Mouse (Mus musculus) kidney, embryonic 16.5 days (tissue): ENCODE measurements around the gene Tenm3. TPM values are rescaled to one million over a fixed set of nuclear protein-coding genes. Genes with fewer than 3 reads are reported as not detected.

Source experiments
- ATAC-seq: fragments of 200-750 bp; cut with Nextera tagmentation; 2 replicates; pipeline ENCODE4 v1.8.0; 2017; ENCODE audit warnings: moderate TSS enrichment; ENCODE audit not compliant: low FRiP score, low TSS enrichment
- H3K27ac ChIP-seq: fragments of 300-500 bp; sonication (generic); 2 replicates; pipeline ENCODE4 v1.5.1; 2014; ENCODE audit warnings: low read length
- H3K27me3 ChIP-seq: fragments of 300-500 bp; sonication (generic); 2 replicates; pipeline ENCODE4 v1.6.1; 2014; ENCODE audit warnings: low read length, control low read depth, mixed read lengths; ENCODE audit not compliant: insufficient read depth
- H3K36me3 ChIP-seq: fragments of 300-500 bp; sonication (generic); 2 replicates; pipeline ENCODE4 v1.6.1; 2014; ENCODE audit warnings: low read length, control low read depth, mixed read lengths; ENCODE audit not compliant: insufficient read depth
- H3K4me1 ChIP-seq: fragments of 300-500 bp; sonication (generic); 2 replicates; pipeline ENCODE4 v1.6.1; 2014; ENCODE audit warnings: low read length, control low read depth, mixed read lengths; ENCODE audit not compliant: insufficient read depth
- H3K4me2 ChIP-seq: fragments of 300-500 bp; sonication (generic); replicated peaks from 2 replicates; pipeline ENCODE4 v1.6.1; 2014; ENCODE audit warnings: low read depth, low read length
- H3K4me3 ChIP-seq: fragments of 300-500 bp; sonication (generic); 2 replicates; pipeline ENCODE4 v1.5.1; 2014; ENCODE audit warnings: mild to moderate bottlenecking, low read length
- H3K9ac ChIP-seq: fragments of 300-500 bp; sonication (generic); replicated peaks from 2 replicates; pipeline ENCODE4 v1.6.1; 2014; ENCODE audit warnings: low read length
- H3K9me3 ChIP-seq: fragments of 300-500 bp; sonication (generic); 2 replicates; pipeline ENCODE4 v1.6.1; 2016; ENCODE audit warnings: low read length, control low read depth
- WGBS: fragments of 180-500 bp; shearing (Covaris S2); extraction: QIAGEN DNeasy Blood & Tissue Kit; methylation state at CpG from one replicate; pipeline ENCODE4 v1.1.7; 2014; 5-methylcytosine and 5-hydroxymethylcytosine counted together
- polyA plus RNA-seq: library from polyadenylated mRNA; unstranded; fragments of >200 nt; fragmentation: Nextera tagmentation; extraction: Ambion mirVana; gene quantifications from 2 replicates; pipeline ENCODE4 v1.2.1, GENCODE M21; 2015

The Tenm3 gene
- polyA plus RNA-seq, 1 experiment from 2014 or later, result 20.3 TPM

- Histone ChIP-seq H3K9ac (peak overlapping the region; percentile 85), H3K27me3 (no peaks in the 10 kb centered on the region), H3K27ac (peak overlapping the region; percentile 88), H3K4me2 (peak overlapping the region; percentile 78), H3K9me3 (no peaks in the 10 kb centered on the region), H3K4me3 (peak overlapping the region; percentile 62), H3K36me3 (no peaks in the 10 kb centered on the region), H3K4me1 (peaks cover 11% of the 10 kb centered on the region)
- under 1% methylated on average over 84 of the region's 86 CpGs for WGBS
- peak; percentile 98 for ATAC-seq
Observed at GRCm38 (mm10) chr8:48554762-48555545, 288.8 kb downstream of the Tenm3 start.

- no peak for ATAC-seq
- Histone ChIP-seq H3K27ac (0 out of 2 replicates have a peak overlapping the region, but pooled peaks have one; percentile 32), H3K9me3 (no peaks in the 10 kb centered on the region), H3K4me3 (peak overlapping the region; percentile 62), H3K36me3 (no peaks in the 10 kb centered on the region), H3K27me3 (no peaks in the 10 kb centered on the region), H3K4me2 (peak overlapping the region; percentile 78), H3K4me1 (peaks cover 16% of the 10 kb centered on the region), H3K9ac (peak overlapping the region; percentile 57)
- WGBS, result 2% methylated on average over 9 of the region's 9 CpGs
Observed at GRCm38 (mm10) chr8:48553791-48554288, 289.9 kb downstream of the Tenm3 start.

- no peak for ATAC-seq
- WGBS, result 67% methylated on average over 2 of the region's 2 CpGs
- H3K27ac ChIP-seq, result no peak overlapping the region
- no peak overlapping the region for H3K4me2 ChIP-seq
- H3K4me1 ChIP-seq, result peaks cover 16% of the 10 kb centered on the region
- H3K27me3 ChIP-seq, result no peaks in the 10 kb centered on the region
- no peak overlapping the region for H3K4me3 ChIP-seq
- H3K9me3 ChIP-seq, result no peaks in the 10 kb centered on the region
- no peaks in the 10 kb centered on the region for H3K36me3 ChIP-seq
- H3K9ac ChIP-seq, result no peak overlapping the region
Observed at GRCm38 (mm10) chr8:48552306-48552705, 291.4 kb downstream of the Tenm3 start.

GRCm38 (mm10) chr8:48551370-48551769, 292.4 kb downstream of the Tenm3 start:
- H3K36me3 ChIP-seq, result peaks cover 4% of the 10 kb centered on the region; the same call in 1 of the 2 replicates
- no peaks in the 10 kb centered on the region for H3K9me3 ChIP-seq
- no peak overlapping the region for H3K4me2 ChIP-seq
- no peak overlapping the region for H3K9ac ChIP-seq
- no peak for ATAC-seq
- no peaks in the 10 kb centered on the region for H3K27me3 ChIP-seq
- no peak overlapping the region for H3K27ac ChIP-seq
- H3K4me1 ChIP-seq, result peaks cover 16% of the 10 kb centered on the region
- H3K4me3 ChIP-seq, result no peak overlapping the region
- WGBS, result 55% methylated on average over 5 of the region's 5 CpGs

GRCm38 (mm10) chr8:48548908-48549307, 294.8 kb downstream of the Tenm3 start:
- Histone ChIP-seq H3K27ac (no peak overlapping the region), H3K9ac (no peak overlapping the region), H3K36me3 (peaks cover 4% of the 10 kb centered on the region; the same call in 1 of the 2 replicates), H3K4me1 (peaks cover 16% of the 10 kb centered on the region), H3K4me2 (no peak overlapping the region), H3K4me3 (no peak overlapping the region), H3K27me3 (no peaks in the 10 kb centered on the region), H3K9me3 (no peaks in the 10 kb centered on the region)
- WGBS, result 92% methylated on average over 9 of the region's 9 CpGs
- ATAC-seq, result no peak

DNA sequence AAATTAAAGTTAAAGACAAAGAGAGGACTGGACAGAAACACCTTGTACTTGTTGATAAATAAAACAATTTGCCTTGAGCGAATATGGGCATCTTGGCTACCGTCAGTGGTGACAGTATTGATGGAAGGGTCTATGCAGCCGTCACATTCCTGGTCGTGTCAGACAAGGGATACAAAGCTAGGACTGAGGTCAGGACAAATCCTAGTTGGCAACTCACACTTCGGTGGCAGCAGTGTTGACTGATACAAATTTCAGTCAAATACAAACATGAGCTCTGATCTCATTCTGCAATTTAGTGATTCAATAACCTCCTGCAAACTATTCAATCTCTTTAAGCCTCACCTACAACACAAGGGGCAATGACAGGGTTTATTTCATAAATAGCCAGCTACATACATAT, 298.1 kb downstream of the Tenm3 start:
- H3K9me3 ChIP-seq, result no peaks in the 10 kb centered on the region
- no peak for ATAC-seq
- 89% methylated on average over 5 of the region's 5 CpGs for WGBS
- no peak overlapping the region for H3K9ac ChIP-seq
- no peaks in the 10 kb centered on the region for H3K27me3 ChIP-seq
- no peak overlapping the region for H3K4me3 ChIP-seq
- H3K4me2 ChIP-seq, result no peak overlapping the region
- peaks cover 4% of the 10 kb centered on the region; the same call in 1 of the 2 replicates for H3K36me3 ChIP-seq
- H3K27ac ChIP-seq, result no peak overlapping the region
- H3K4me1 ChIP-seq, result peaks cover 22% of the 10 kb centered on the region

- H3K9me3 ChIP-seq, result no peaks in the 10 kb centered on the region
- H3K36me3 ChIP-seq, result peaks cover 4% of the 10 kb centered on the region; the same call in 1 of the 2 replicates
- H3K27ac ChIP-seq, result no peak overlapping the region
- ATAC-seq, result no peak
- peaks cover 21% of the 10 kb centered on the region for H3K4me1 ChIP-seq
- H3K4me3 ChIP-seq, result no peak overlapping the region
- H3K9ac ChIP-seq, result no peak overlapping the region
- H3K4me2 ChIP-seq, result no peak overlapping the region
- no peaks in the 10 kb centered on the region for H3K27me3 ChIP-seq
- WGBS, result 78% methylated on average over 7 of the region's 7 CpGs
Observed at GRCm38 (mm10) chr8:48544840-48545239, 298.9 kb downstream of the Tenm3 start.

GRCm38 (mm10) chr8:48542141-48542540, 301.6 kb downstream of the Tenm3 start:
- peaks cover 3% of the 10 kb centered on the region; the same call in 1 of the 2 replicates for H3K36me3 ChIP-seq
- WGBS, result 88% methylated on average over 17 of the region's 17 CpGs
- no peak overlapping the region for H3K9ac ChIP-seq
- H3K27ac ChIP-seq, result no peak overlapping the region
- H3K4me3 ChIP-seq, result no peak overlapping the region
- H3K4me1 ChIP-seq, result peaks cover 22% of the 10 kb centered on the region
- H3K27me3 ChIP-seq, result no peaks in the 10 kb centered on the region
- no peaks in the 10 kb centered on the region for H3K9me3 ChIP-seq
- ATAC-seq, result no peak
- H3K4me2 ChIP-seq, result no peak overlapping the region

DNA sequence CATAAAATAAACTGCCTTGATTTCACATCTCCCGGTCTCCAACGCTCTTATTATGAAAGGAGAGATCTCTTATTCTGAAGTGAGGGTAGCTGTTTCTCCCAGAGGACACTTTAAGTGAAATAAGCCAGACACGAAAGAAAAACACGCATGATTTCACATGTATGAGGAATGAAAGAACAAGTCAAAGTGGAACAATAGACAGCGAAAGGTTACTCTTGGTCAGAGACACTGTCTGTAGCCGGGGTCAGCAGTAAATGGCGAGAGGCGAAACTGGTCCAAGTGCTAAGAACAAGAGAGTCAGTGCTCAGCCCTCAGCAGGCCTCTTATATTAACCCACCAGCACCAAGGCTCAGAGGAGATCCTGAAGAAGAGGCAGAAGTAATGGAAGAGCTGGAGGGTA, 302.9 kb downstream of the Tenm3 start:
- WGBS, result 50% methylated on average over 8 of the region's 8 CpGs
- H3K9ac ChIP-seq, result no peak overlapping the region
- no peaks in the 10 kb centered on the region for H3K36me3 ChIP-seq

GRCm38 (mm10) chr8:48535833-48536232, 307.9 kb downstream of the Tenm3 start:
- WGBS, result 92% methylated on average over 3 of the region's 3 CpGs
- H3K4me2 ChIP-seq, result no peak overlapping the region
- H3K9me3 ChIP-seq, result no peaks in the 10 kb centered on the region
- peaks cover 12% of the 10 kb centered on the region for H3K4me1 ChIP-seq
- no peak for ATAC-seq
- H3K9ac ChIP-seq, result no peak overlapping the region
- 0 out of 2 replicates have a peak, but pooled peaks cover 3% of the 10 kb centered on the region for H3K36me3 ChIP-seq
- H3K27ac ChIP-seq, result no peak overlapping the region
- H3K27me3 ChIP-seq, result no peaks in the 10 kb centered on the region
- H3K4me3 ChIP-seq, result no peak overlapping the region

More for the DNA sequence above, 302.9 kb downstream of the Tenm3 start:
- peaks cover 22% of the 10 kb centered on the region for H3K4me1 ChIP-seq
- no peaks in the 10 kb centered on the region for H3K27me3 ChIP-seq
- no peak overlapping the region for H3K4me3 ChIP-seq
- H3K27ac ChIP-seq, result no peak overlapping the region
- no peak for ATAC-seq
- no peak overlapping the region for H3K4me2 ChIP-seq
- H3K9me3 ChIP-seq, result no peaks in the 10 kb centered on the region
